Mouse (Mus musculus) cerebellum, adult (tissue): ENCODE results near the gene Cox7a1.
A peak's percentile ranks its signal among the peaks of the same experiment; 100 is the strongest.
"Not testable (repeated sequence)": the region's sequence is repeated elsewhere in the genome, so short reads cannot be mapped to it uniquely, and the experiment has no call there.

Source experiments
- ATAC-seq: cut with Nextera tagmentation; 2 replicates; pipeline ENCODE4 v1.9.2; 2017; ENCODE audit warnings: mild to moderate bottlenecking, moderate library complexity, mixed read lengths; ENCODE audit not compliant: insufficient number of reproducible peaks, low FRiP score, low TSS enrichment

Gene Cox7a1

GRCm38 (mm10) chr7:30192088-30192487 lies 8.1 kb downstream of the Cox7a1 start:
- ATAC-seq, result no peak

DNA sequence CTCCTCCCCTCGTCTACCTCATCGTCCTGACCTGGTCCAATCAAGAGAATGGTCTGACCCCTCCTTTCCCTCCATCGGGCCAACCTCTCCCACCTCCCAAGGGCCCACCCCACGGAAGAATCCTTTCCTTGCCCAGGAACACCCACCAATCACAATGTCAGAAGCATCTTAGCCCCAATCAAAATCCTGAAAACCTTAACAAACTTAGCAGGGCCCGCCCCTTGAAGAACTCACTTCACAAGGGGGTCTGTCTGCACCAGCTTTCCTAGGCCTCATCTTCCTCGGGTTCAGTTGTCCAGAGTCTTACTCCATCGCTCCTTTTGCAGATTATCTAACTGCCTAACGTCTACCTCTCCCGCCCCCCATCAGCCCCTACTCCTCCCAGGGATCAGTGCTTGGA lies 9.1 kb downstream of the Cox7a1 start:
- no peak for ATAC-seq

- no peak; the same call in 1 of the 2 replicates for ATAC-seq
Measured at GRCm38 (mm10) chr7:30193581-30194100, 9.7 kb downstream of the Cox7a1 start.

DNA sequence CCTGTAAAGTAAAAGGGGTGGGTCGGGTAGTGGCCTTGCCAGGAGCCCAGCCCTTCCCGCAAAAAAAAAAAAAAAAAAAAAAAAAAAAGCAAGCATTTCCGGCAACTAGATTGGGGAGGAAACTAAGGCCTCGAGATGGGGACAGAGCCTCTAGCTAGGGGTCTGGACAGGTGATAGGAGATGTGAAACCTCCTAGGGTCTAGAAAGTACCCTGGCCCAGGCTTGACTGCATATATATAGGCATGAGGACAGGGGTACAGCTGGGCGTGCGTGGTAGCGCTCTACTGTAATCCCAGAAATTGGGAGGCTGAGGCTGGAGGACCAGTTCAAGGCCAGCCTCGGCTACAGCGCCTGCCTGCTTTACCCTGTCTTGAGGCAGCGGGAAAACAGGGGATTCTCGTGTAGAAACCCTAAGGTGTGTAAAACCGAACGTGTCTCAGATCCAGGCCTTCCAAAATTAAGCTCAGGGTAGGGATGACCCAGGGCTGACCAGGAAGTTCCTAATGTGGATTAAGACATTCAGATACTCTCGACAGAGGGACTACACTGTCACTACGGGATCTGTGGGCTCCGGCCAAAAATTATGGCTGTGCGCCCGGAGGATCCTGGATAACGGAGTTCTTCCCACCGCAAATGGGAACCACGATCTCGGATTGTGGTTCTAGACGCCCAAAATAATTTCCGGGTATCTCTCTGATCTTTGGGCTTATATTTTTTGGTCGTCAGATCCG lies 10.3 kb downstream of the Cox7a1 start:
- ATAC-seq, result 0 out of 2 replicates have a peak, but pooled peaks have one; percentile 21

- peak; percentile 91 for ATAC-seq
Measured at GRCm38 (mm10) chr7:30194884-30195283, 10.9 kb downstream of the Cox7a1 start.

- ATAC-seq, result no peak
Measured at GRCm38 (mm10) chr7:30195461-30195860, 11.5 kb downstream of the Cox7a1 start.

GRCm38 (mm10) chr7:30196171-30196570 lies 12.2 kb downstream of the Cox7a1 start:
- ATAC-seq, result no peak

- ATAC-seq, result no peak
Measured at GRCm38 (mm10) chr7:30197592-30198129, 13.7 kb downstream of the Cox7a1 start.

DNA sequence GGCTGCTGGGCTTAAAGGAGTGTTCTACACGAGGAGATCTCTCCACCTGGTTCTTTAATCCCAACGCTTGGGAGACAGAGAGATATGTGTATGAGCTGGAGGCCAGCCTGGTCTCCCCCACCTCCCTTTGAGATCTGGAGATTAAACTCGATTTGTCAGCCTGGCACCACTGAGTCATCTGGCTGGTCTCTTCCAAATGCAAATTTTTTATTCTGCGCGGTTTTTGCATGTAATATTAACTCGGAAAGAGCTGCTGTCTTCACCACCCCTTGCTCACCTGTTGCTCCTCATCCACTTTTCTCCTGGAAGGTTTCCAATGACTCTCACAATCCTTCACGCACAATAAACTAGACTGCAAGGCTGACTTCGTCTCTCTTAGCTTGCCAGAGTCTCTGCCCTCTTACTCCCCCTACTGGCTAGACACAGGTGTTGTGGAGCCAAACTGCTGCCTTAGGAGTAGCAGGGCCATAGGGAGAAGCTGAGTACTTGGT lies 14.6 kb downstream of the Cox7a1 start, which contains the start of gene Capns1:
TSS of gene Capns1 (minus strand) at position 331 of the 491 bp plus-strand sequence.
- ATAC-seq, result no peak

DNA sequence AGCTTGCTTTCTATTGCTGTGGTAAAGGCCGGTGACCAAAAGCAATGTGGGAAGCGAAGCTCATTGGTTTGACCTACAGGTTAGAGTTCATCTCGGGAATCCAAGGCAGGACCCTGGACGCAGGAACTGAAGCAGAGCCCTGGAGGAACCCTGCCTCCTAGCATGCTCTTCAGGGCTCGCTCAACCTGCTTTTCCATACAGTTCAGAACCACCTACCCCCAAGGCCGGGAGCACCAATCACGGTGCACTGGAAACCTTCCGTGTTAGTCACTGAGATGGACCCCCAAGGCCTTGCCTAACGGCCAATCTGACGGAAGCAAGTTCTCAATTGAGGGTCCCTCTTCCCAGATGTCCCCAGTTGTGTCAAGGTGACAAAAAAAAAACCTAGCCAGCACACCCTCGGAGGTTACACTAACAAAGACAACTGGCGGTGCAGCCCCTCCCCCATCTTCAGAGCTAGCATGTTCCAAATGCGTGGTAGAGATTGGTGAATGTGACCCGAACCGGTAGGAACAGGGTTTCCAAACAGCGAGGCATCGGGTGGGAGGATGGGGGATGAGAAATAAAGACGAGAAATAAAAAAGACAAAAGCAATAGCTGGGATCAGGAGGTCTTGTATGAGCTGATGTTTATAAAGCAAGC lies 15.7 kb downstream of the Cox7a1 start:
- ATAC-seq, result no peak

- ATAC-seq, result no peak
Measured at GRCm38 (mm10) chr7:30200200-30200599, 16.3 kb downstream of the Cox7a1 start.

GRCm38 (mm10) chr7:30200661-30201060 lies 16.7 kb downstream of the Cox7a1 start:
- not testable (repeated sequence) for ATAC-seq

DNA sequence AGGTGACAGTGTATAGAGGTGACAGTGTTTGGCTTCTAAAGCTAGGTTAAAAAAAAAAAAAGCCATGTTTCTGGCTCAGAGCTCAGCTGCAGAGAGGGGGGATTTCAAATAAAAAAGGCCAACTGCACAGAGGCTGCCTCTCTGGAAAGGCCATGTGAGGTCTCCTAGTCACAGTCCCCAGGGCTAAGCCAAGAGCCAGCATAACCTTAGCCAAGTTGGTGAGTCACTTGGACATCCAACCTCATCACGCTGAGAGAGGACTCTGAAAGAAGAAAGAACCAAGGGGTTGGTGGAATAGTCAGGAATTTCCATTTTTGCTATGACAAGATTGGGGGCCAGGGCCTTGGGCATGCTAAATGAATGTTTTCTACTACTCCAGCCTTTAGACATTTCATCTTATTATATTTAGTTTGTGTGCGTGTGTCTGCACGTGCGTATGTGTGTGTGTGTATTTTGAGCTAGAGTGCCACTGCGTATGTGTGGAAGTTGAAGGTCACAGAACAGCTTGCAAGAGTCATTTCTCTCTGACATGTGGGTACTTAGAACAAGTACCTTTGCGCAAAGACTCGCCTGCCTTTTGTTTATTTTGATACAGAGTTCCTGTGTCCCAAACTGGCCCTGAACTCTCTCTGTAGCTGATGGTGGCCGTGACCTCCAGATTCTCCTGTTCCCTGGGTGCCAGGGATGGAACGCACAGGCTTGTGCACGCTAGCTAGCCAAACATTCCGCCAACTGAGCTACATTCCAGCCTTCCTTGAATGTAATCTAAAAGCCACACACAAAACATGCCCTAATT lies 19.1 kb downstream of the Cox7a1 start:
- ATAC-seq, result peak; percentile 85; the same call in 1 of the 2 replicates

GRCm38 (mm10) chr7:30204380-30204779 lies 20.4 kb downstream of the Cox7a1 start:
- ATAC-seq, result no peak

GRCm38 (mm10) chr7:30205383-30205782 lies 21.4 kb downstream of the Cox7a1 start:
- ATAC-seq, result peak; percentile 70; the same call in 1 of the 2 replicates

DNA sequence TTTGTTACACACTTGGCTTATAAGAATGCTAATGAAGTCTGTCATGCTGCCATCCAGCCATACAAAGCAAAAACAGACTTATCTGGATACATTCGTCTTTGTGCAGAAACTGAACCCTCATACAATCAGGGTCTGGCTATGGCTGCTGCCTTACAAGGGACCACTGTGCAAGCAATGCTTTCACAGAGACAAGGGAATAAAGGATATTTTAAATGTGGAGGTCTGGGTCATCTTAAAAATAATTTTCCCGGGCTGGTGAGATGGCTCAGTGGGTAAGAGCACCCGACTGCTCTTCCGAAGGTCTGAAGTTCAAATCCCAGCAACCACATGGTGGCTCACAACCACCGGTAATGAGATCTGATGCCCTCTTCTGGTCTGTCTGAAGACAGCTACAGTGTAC lies 22.4 kb downstream of the Cox7a1 start:
- not testable (repeated sequence) for ATAC-seq

GRCm38 (mm10) chr7:30211025-30211424 lies 27.1 kb downstream of the Cox7a1 start:
- no peak for ATAC-seq

DNA sequence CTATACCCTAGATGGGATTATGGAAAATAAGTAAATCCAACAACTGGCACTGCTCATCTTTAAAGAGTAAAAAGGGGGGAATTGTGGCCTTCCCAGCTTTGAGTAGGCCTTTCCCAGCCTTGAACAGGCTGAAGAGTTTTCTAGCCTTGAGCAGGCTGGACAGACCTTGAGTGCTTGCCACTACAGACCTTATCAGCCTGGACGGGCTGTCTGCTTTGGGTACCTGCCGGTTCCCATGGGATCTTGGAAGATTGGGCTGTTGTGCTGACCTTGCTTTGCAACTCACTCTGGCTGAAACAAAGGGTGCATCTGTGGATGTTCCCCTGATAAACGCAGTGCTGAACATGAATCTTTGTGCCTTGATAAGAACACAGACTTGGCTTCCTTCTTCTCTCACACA lies 29.9 kb downstream of the Cox7a1 start:
- ATAC-seq, result no peak

GRCm38 (mm10) chr7:30215875-30216274 lies 31.9 kb downstream of the Cox7a1 start:
- no peak for ATAC-seq

DNA sequence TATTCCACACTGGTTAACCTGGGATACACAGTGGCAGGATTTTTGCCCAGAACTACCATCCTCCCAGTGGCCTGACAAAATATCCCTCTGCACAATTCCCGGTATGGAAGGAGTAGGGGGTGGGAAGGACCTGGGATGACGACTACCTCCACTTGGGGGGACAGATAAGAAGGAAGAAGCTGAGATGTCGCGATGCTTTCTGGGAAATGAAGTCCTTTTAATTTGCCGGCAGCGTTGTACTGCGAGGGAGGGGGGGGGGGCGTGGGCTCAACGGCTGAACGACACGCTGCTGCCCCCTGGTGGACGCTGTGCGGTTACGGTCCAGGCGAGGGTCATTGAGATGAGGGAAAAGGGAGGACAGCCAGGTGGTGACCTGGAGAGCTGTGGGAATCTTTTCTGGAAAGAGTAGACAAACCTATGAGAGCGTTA lies 32.8 kb downstream of the Cox7a1 start:
- ATAC-seq, result peak; percentile 69
